Mouse (Mus musculus) heart, embryonic 16.5 days (tissue): ENCODE data around the gene Snd1. TPM values are rescaled to one million over a fixed set of nuclear protein-coding genes. Genes with fewer than 3 reads are reported as not detected.
A peak's percentile ranks its signal among the peaks of the same experiment; 100 is the strongest.

Experiments used
- ATAC-seq: fragments of 200-750 bp; cut with Nextera tagmentation; replicated peaks from 2 replicates; pipeline ENCODE4 v1.8.0; 2017; ENCODE audit warnings: moderate number of reproducible peaks; ENCODE audit not compliant: insufficient read depth, low FRiP score; ENCODE audit errors: extremely low read depth
- H3K27ac ChIP-seq: fragments of 300-500 bp; sonication (generic); 2 replicates; pipeline ENCODE4 v1.5.1; 2014; ENCODE audit warnings: mild to moderate bottlenecking, low read length, control low read depth, moderate library complexity
- H3K27me3 ChIP-seq: fragments of 300-500 bp; sonication (generic); 2 replicates; pipeline ENCODE4 v1.6.1; 2014; ENCODE audit warnings: low read length, mixed read lengths; ENCODE audit not compliant: control insufficient read depth, insufficient read depth
- H3K36me3 ChIP-seq: fragments of 300-500 bp; sonication (generic); 2 replicates; pipeline ENCODE4 v1.6.1; 2014; ENCODE audit not compliant: control insufficient read depth, insufficient read depth
- H3K4me1 ChIP-seq: fragments of 300-500 bp; sonication (generic); 2 replicates; pipeline ENCODE4 v1.6.1; 2014; ENCODE audit warnings: low read length, mixed read lengths; ENCODE audit not compliant: control insufficient read depth, insufficient read depth
- H3K4me2 ChIP-seq: fragments of 300-500 bp; sonication (generic); 2 replicates; pipeline ENCODE4 v1.6.1; 2014; ENCODE audit warnings: low read depth, mild to moderate bottlenecking, control low read depth, low read length
- H3K4me3 ChIP-seq: fragments of 300-500 bp; sonication (generic); 2 replicates; pipeline ENCODE4 v1.5.1; 2014; ENCODE audit warnings: mild to moderate bottlenecking, control low read depth, low read length
- H3K9ac ChIP-seq: fragments of 300-500 bp; sonication (generic); 2 replicates; pipeline ENCODE4 v1.6.1; 2014; ENCODE audit warnings: low read length, control low read depth
- H3K9me3 ChIP-seq: fragments of 300-500 bp; sonication (generic); replicated peaks from 2 replicates; pipeline ENCODE4 v1.6.1; 2016; ENCODE audit warnings: low read length; ENCODE audit not compliant: control insufficient read depth
- WGBS: fragments of 180-500 bp; shearing (Covaris S2); extraction: QIAGEN DNeasy Blood & Tissue Kit; methylation state at CpG from one replicate; pipeline ENCODE4 v1.1.7; 2014; 5-methylcytosine and 5-hydroxymethylcytosine counted together
- polyA plus RNA-seq: library from polyadenylated mRNA; unstranded; fragments of >200 nt; fragmentation: Nextera tagmentation; extraction: Ambion mirVana; gene quantifications from 2 replicates; pipeline ENCODE4 v1.2.1, GENCODE M21; 2015

Snd1 gene
- polyA plus RNA-seq, 1 experiment from 2014 or later, result 81.8 TPM

DNA sequence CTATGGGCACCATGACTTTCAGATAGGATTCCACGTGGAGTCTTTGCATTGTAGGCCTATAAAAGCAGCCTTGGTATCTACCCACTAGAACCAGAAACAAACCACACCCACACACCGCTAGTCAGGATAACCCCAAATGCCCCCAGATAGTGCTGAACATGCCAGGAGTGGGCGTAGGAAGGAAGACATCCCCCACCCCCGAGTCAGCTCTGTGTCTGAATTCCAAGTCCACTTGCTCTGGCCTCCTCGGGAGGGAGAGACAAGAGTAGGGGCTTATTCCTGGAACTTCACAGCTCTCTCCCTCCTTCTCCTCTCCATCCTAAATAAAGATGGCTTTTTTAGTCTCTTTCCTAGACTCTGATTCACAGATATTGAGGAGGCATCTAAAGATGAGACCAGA is 494.7 kb downstream of the Snd1 start:
- H3K4me2 ChIP-seq, result no peak overlapping the region
- no peaks in the 10 kb centered on the region for H3K4me1 ChIP-seq
- H3K9ac ChIP-seq, result no peak overlapping the region
- H3K27ac ChIP-seq, result no peak overlapping the region
- H3K9me3 ChIP-seq, result no peaks in the 10 kb centered on the region
- H3K27me3 ChIP-seq, result peaks cover 3% of the 10 kb centered on the region; the same call in 1 of the 2 replicates
- no peaks in the 10 kb centered on the region for H3K36me3 ChIP-seq
- ATAC-seq, result no peak
- no peak overlapping the region for H3K4me3 ChIP-seq
- WGBS, result 21% methylated on average over 5 of the region's 5 CpGs

- no peak overlapping the region for H3K27ac ChIP-seq
- WGBS, result 42% methylated on average over 4 of the region's 4 CpGs
- no peak overlapping the region for H3K4me3 ChIP-seq
- H3K4me1 ChIP-seq, result no peaks in the 10 kb centered on the region
- H3K36me3 ChIP-seq, result no peaks in the 10 kb centered on the region
- H3K27me3 ChIP-seq, result peaks cover 3% of the 10 kb centered on the region; the same call in 1 of the 2 replicates
- no peaks in the 10 kb centered on the region for H3K9me3 ChIP-seq
- H3K4me2 ChIP-seq, result no peak overlapping the region
- H3K9ac ChIP-seq, result no peak overlapping the region
- ATAC-seq, result no peak
These were observed 495.8 kb downstream of the Snd1 start for GRCm38 (mm10) chr6:28970711-28971110.

DNA sequence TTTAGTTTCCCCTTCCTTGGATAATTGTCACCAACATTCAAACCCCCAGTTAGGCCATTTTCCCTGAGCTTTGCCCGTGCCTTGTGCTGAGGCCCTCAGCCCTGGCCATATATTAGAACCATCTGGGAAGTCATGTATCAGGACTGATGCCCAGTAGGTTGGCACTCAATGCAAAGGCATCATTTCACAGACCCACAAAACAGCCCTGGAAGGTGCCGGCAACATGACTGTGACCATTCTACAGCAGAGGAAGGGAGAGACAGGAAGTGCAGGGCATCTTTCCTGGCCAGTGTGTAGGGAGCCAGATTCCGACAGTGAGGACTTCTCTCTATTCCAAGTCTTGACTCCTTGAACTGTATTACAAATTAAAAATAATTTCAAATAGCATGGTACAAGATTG is 499.6 kb downstream of the Snd1 start:
- no peak overlapping the region for H3K4me3 ChIP-seq
- peaks cover 10% of the 10 kb centered on the region for H3K27me3 ChIP-seq
- no peak overlapping the region for H3K4me2 ChIP-seq
- no peaks in the 10 kb centered on the region for H3K4me1 ChIP-seq
- 76% methylated on average over 3 of the region's 3 CpGs for WGBS
- no peak for ATAC-seq
- H3K9me3 ChIP-seq, result no peaks in the 10 kb centered on the region
- H3K9ac ChIP-seq, result no peak overlapping the region
- H3K27ac ChIP-seq, result no peak overlapping the region
- no peaks in the 10 kb centered on the region for H3K36me3 ChIP-seq

- H3K9me3 ChIP-seq, result no peaks in the 10 kb centered on the region
- H3K4me2 ChIP-seq, result no peak overlapping the region
- no peak overlapping the region for H3K9ac ChIP-seq
- H3K27ac ChIP-seq, result no peak overlapping the region
- H3K4me3 ChIP-seq, result no peak overlapping the region
- ATAC-seq, result no peak
- 77% methylated on average over 1 of the region's 1 CpGs for WGBS
- no peaks in the 10 kb centered on the region; the same call in 1 of the 2 replicates for H3K4me1 ChIP-seq
- peaks cover 12% of the 10 kb centered on the region for H3K27me3 ChIP-seq
- H3K36me3 ChIP-seq, result no peaks in the 10 kb centered on the region
These were observed 500.2 kb downstream of the Snd1 start for GRCm38 (mm10) chr6:28975106-28975505.

DNA sequence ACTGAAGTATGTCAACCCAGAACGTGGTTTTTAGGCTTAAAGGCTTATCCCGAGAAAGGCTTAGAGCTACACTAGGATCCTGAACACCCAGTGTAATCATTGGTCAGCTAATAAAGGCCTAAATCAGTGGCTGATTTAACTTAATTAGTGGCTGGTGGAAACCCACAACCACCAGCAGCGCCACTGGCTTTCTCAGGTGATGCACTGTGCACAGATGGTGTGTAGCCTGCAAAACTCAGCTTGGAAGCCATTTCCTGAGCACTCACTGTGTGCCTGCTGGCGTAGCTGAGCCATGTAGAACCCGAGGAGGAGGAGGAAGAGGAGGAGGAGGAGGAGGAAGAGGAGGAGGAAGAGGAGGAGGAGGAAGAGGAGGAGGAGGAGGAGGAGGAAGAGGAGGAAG is 503.1 kb downstream of the Snd1 start:
- H3K36me3 ChIP-seq, result no peaks in the 10 kb centered on the region
- ATAC-seq, result no peak
- no peak overlapping the region for H3K27ac ChIP-seq
- no peak overlapping the region for H3K9ac ChIP-seq
- peaks cover 13% of the 10 kb centered on the region for H3K4me1 ChIP-seq
- H3K27me3 ChIP-seq, result peaks cover 27% of the 10 kb centered on the region
- H3K4me2 ChIP-seq, result no peak overlapping the region
- H3K4me3 ChIP-seq, result no peak overlapping the region
- no peaks in the 10 kb centered on the region for H3K9me3 ChIP-seq
- 50% methylated on average over 5 of the region's 5 CpGs for WGBS

GRCm38 (mm10) chr6:28978881-28979280 is 503.9 kb downstream of the Snd1 start:
- no peaks in the 10 kb centered on the region for H3K9me3 ChIP-seq
- no peak overlapping the region for H3K9ac ChIP-seq
- no peak overlapping the region for H3K27ac ChIP-seq
- no peak overlapping the region for H3K4me3 ChIP-seq
- no peaks in the 10 kb centered on the region for H3K36me3 ChIP-seq
- H3K4me1 ChIP-seq, result peaks cover 13% of the 10 kb centered on the region
- peaks cover 27% of the 10 kb centered on the region for H3K27me3 ChIP-seq
- no peak overlapping the region for H3K4me2 ChIP-seq
- 79% methylated on average over 3 of the region's 3 CpGs for WGBS
- no peak for ATAC-seq

GRCm38 (mm10) chr6:28979586-28979985 is 504.6 kb downstream of the Snd1 start:
- H3K27ac ChIP-seq, result no peak overlapping the region
- no peaks in the 10 kb centered on the region for H3K36me3 ChIP-seq
- ATAC-seq, result no peak
- H3K9me3 ChIP-seq, result no peaks in the 10 kb centered on the region
- H3K27me3 ChIP-seq, result peaks cover 29% of the 10 kb centered on the region
- H3K9ac ChIP-seq, result no peak overlapping the region
- H3K4me1 ChIP-seq, result peaks cover 13% of the 10 kb centered on the region
- no peak overlapping the region for H3K4me2 ChIP-seq
- H3K4me3 ChIP-seq, result no peak overlapping the region
- 65% methylated on average over 8 of the region's 8 CpGs for WGBS

DNA sequence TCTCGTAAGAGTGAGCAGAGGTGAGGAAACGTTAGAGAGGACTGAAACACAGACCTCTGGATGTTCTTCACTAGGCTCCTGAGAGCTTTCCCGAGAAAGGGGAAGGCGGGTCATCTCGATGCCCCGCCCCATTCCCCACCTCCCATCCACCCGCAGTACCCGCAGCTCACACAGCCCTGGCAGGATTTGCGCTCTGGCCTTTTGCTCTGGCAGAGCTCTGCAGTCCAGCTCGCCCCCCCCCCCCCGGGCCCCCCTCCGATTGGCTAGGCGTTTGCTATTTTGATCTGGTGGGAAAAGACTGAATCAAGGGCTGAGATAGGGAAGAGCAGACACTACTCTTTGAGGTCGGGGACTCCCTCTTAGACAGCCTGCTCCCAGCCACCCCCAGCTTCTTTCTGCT is 505.3 kb downstream of the Snd1 start:
- Histone ChIP-seq H3K4me2 (peak overlapping the region; percentile 90), H3K9ac (no peak overlapping the region), H3K27ac (no peak overlapping the region), H3K9me3 (no peaks in the 10 kb centered on the region), H3K4me3 (peak overlapping the region; percentile 59), H3K27me3 (peaks cover 29% of the 10 kb centered on the region), H3K36me3 (no peaks in the 10 kb centered on the region), H3K4me1 (peaks cover 13% of the 10 kb centered on the region)
- 3% methylated on average over 14 of the region's 14 CpGs for WGBS
- ATAC-seq, result no peak

GRCm38 (mm10) chr6:28980750-28981584 is 506.0 kb downstream of the Snd1 start:
- H3K4me1 ChIP-seq, result peaks cover 13% of the 10 kb centered on the region
- peak overlapping the region; percentile 14; the same call in 1 of the 2 replicates for H3K9ac ChIP-seq
- H3K4me3 ChIP-seq, result peak overlapping the region; percentile 59
- no peaks in the 10 kb centered on the region for H3K36me3 ChIP-seq
- under 1% methylated on average over 56 of the region's 56 CpGs for WGBS
- H3K9me3 ChIP-seq, result no peaks in the 10 kb centered on the region
- H3K27me3 ChIP-seq, result peaks cover 29% of the 10 kb centered on the region
- no peak overlapping the region for H3K27ac ChIP-seq
- H3K4me2 ChIP-seq, result peak overlapping the region; percentile 90
- peak; percentile 71; the same call in 1 of the 2 replicates for ATAC-seq
